Mouse (Mus musculus) kidney, adult 2 months (tissue): ENCODE data around the gene L3mbtl3.

Experiments used
- CTCF ChIP-seq: fragments of 200-500 bp; conservative IDR thresholded peaks from 2 replicates; pipeline ENCODE4 v1.5.1; 2011; ENCODE audit warnings: low read depth, mild to moderate bottlenecking, control low read depth, low read length, moderate library complexity, mixed read lengths; ENCODE audit not compliant: insufficient read depth, insufficient read length
- POLR2A ChIP-seq: fragments of 200-500 bp; IDR thresholded peaks from one replicate; pipeline ENCODE4 v1.6.1; 2011; ENCODE audit warnings: low read depth, low read length, control low read depth

GRCm38 (mm10) chr10:26375790-26376545, at the start of gene L3mbtl3:
- TF ChIP-seq POLR2A, result no peak
- no peak for TF ChIP-seq CTCF
